Mouse (Mus musculus): ENCODE measurements at regions not wholly inside any gene's neighbourhood (a gene's known extent, or its start where the extent isn't known, plus 50 kb on each side); places are given as distances from the start of the nearest gene placed in this dataset.
A peak's percentile ranks its signal among the peaks of the same experiment; 100 is the strongest.

DNA sequence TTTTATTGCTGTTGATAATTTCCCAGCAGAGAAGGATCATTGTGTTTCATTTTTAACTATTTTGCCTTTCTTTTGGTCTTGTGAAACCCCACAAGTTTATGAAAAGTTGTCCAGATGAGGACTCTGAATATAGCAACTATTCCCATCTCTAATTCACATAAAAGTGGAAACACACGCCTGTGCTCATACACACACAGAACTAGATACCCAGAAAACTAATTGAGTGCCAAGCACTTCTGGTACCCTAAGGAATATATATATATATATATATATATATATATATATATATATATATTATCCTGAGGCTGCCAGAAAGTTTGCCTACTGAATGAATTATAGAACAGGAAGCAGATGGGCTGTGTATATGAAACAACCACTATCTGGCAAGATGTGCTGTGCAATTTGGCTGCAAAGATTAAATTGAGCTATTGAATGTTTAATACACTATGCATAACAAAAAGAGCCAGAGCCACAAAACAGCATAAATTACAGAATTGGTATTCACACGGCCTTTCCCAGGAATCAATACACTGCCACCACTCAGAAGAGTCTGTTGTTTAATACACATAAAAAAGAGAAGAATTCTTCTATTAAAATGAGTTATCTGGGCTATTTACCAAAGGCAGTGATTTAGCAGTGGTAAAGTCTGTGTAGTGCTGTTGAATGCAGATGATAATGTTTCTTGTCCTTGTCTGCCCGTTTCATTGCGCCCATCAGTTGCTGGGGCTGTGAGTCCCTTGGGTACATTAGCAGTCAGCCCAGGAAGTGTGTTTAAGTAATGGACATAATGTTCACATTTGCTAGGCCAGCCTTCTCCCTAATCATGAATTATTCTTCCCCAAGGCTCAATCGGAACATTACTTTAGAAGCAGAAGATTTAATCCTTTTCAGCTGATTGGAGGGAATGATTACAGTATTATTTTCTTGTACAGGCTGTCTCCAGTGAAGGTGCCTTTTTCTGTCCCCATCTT, 82.3 kb upstream of the Gm11232 start:
- no peak overlapping the region for H3K4me2 ChIP-seq (replicated peaks; ENCODE audit: low read depth, low read length)
- WGBS = 66% methylated on average over 5 of the region's 5 CpGs
- no peaks in the 10 kb centered on the region for H3K27me3 ChIP-seq (ENCODE audit: control insufficient read depth, insufficient read depth, low read length)
- no peaks in the 10 kb centered on the region for H3K9me3 ChIP-seq (ENCODE audit: control insufficient read depth, low read length)
- no peak overlapping the region for H3K4me3 ChIP-seq (ENCODE audit: low read depth, low read length)
- H3K4me1 ChIP-seq (replicated peaks; ENCODE audit: control insufficient read depth, insufficient read depth, low read length) = no peaks in the 10 kb centered on the region
- no peak overlapping the region for H3K27ac ChIP-seq (ENCODE audit: low read depth, low read length)
- H3K36me3 ChIP-seq (ENCODE audit: control insufficient read depth, insufficient read depth, low read length) = no peaks in the 10 kb centered on the region
- peak; percentile 84 for ATAC-seq (ENCODE audit: low FRiP score)
- peak; percentile 11 for DNase-seq (ENCODE audit: low spot score)
- H3K9ac ChIP-seq (ENCODE audit: low read depth, low read length) = no peak overlapping the region

DNA sequence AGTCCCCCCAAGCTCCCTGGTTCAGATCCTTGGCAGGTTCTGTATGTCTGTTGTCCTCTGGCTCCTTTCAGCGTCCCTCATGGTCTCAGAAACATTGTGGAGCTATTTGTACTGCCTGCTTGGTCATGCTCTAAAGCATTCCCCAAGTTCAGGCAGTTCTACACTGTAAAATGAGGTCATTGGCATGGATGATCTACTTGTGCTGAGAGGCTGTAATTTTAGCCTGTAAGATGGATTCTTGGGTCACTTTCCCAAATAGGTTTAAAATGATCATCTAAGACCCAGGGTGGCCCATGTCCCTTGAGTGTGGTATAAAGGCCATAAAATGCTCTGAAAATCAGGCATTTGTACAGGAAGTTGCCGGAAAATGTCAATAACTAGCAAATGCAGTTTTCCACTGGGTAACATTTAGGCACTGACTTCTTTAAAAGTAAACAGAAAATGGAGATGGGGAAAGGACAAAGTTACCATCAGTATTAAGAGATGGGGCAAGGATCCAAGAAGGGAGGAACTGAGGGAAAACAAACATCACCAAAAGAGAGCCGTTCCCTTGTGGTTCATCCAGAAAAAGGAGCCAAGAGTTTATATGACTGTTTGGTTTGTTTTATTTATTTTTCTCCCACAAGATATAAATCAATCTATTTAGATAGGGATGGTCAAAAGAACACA, 81.5 kb upstream of the Gm11232 start:
- no peaks in the 10 kb centered on the region for H3K36me3 ChIP-seq (ENCODE audit: control insufficient read depth, insufficient read depth, low read length)
- no peak overlapping the region for H3K4me2 ChIP-seq (replicated peaks; ENCODE audit: low read depth, low read length)
- WGBS = 84% methylated on average over 3 of the region's 3 CpGs
- H3K4me1 ChIP-seq (replicated peaks; ENCODE audit: control insufficient read depth, insufficient read depth, low read length) = no peaks in the 10 kb centered on the region
- no peak overlapping the region for H3K4me3 ChIP-seq (ENCODE audit: low read depth, low read length)
- ATAC-seq (ENCODE audit: low FRiP score) = no peak
- no peak overlapping the region for H3K27ac ChIP-seq (ENCODE audit: low read depth, low read length)
- H3K9ac ChIP-seq (ENCODE audit: low read depth, low read length) = no peak overlapping the region
- no peaks in the 10 kb centered on the region for H3K9me3 ChIP-seq (ENCODE audit: control insufficient read depth, low read length)
- H3K27me3 ChIP-seq (ENCODE audit: control insufficient read depth, insufficient read depth, low read length) = no peaks in the 10 kb centered on the region
- no peak for DNase-seq (ENCODE audit: low spot score)

DNA sequence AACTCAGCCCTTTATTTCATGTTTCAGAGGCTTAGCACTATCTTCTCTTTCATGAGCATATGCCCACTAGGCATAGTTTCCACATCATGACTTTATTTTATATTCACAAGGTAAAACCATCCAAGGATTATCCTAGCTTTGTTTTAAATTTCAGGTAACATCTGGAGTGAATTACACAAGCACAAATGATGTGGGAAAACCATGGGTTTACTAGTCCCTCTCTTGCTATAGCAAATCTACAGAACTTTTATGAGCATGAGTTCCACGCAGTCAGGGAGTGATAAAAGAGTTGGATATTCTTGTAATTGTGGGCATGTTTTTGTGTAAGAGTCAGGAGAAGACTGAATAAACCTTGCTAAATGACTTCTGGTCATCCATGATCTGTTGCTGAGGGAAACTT, 78.0 kb upstream of the Gm11232 start:
- H3K4me1 ChIP-seq (replicated peaks; ENCODE audit: control insufficient read depth, insufficient read depth, low read length) = no peaks in the 10 kb centered on the region
- no peak overlapping the region for H3K9ac ChIP-seq (ENCODE audit: low read depth, low read length)
- ATAC-seq (ENCODE audit: low FRiP score) = no peak
- no peaks in the 10 kb centered on the region for H3K36me3 ChIP-seq (ENCODE audit: control insufficient read depth, insufficient read depth, low read length)
- DNase-seq (ENCODE audit: low spot score) = no peak
- no peak overlapping the region for H3K4me3 ChIP-seq (ENCODE audit: low read depth, low read length)
- no peaks in the 10 kb centered on the region for H3K27me3 ChIP-seq (ENCODE audit: control insufficient read depth, insufficient read depth, low read length)
- no peak overlapping the region for H3K27ac ChIP-seq (ENCODE audit: low read depth, low read length)
- no peaks in the 10 kb centered on the region for H3K9me3 ChIP-seq (ENCODE audit: control insufficient read depth, low read length)
- WGBS = 94% methylated on average over 1 of the region's 1 CpGs
- H3K4me2 ChIP-seq (replicated peaks; ENCODE audit: low read depth, low read length) = no peak overlapping the region

- no peaks in the 10 kb centered on the region for H3K36me3 ChIP-seq (ENCODE audit: control insufficient read depth, insufficient read depth, low read length)
- no peak overlapping the region for H3K4me2 ChIP-seq (replicated peaks; ENCODE audit: low read depth, low read length)
- ATAC-seq (ENCODE audit: low FRiP score) (peak; percentile 49; the same call in 1 of the 2 replicates), DNase-seq (ENCODE audit: low spot score) (no peak)
- no peaks in the 10 kb centered on the region for H3K27me3 ChIP-seq (ENCODE audit: control insufficient read depth, insufficient read depth, low read length)
- H3K4me3 ChIP-seq (ENCODE audit: low read depth, low read length) = no peak overlapping the region
- no peaks in the 10 kb centered on the region for H3K4me1 ChIP-seq (replicated peaks; ENCODE audit: control insufficient read depth, insufficient read depth, low read length)
- H3K9ac ChIP-seq (ENCODE audit: low read depth, low read length) = no peak overlapping the region
- H3K27ac ChIP-seq (ENCODE audit: low read depth, low read length) = 0 out of 2 replicates have a peak overlapping the region, but pooled peaks have one; percentile 56
- WGBS = 75% methylated on average over 4 of the region's 4 CpGs
- no peaks in the 10 kb centered on the region for H3K9me3 ChIP-seq (ENCODE audit: control insufficient read depth, low read length)
Measured at GRCm38 (mm10) chr4:71811444-71811843, 53.7 kb upstream of the Gm11232 start.

DNA sequence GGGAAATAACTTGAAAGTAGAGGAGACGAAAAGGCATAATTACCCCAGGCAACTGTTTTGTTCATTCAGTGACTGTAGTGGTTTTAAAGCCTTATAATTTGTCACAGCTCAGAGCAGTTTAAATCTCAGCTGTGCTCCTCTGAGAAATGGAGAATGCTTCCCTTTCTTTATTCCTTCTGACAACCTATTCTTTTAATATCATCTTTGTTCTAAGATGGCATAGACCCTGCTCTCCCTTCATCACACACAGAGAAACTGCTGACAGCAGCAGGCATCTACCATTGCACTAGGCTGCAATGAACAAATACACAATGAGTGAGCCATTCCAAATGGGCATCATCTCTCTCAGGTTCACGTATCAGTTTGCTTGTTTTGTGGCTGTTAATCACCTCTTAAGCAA, 50.5 kb upstream of the Gm11232 start:
- Histone ChIP-seq H3K4me1 (replicated peaks; ENCODE audit: control insufficient read depth, insufficient read depth, low read length) (no peaks in the 10 kb centered on the region), H3K4me3 (ENCODE audit: low read depth, low read length) (no peak overlapping the region), H3K4me2 (replicated peaks; ENCODE audit: low read depth, low read length) (no peak overlapping the region), H3K27ac (ENCODE audit: low read depth, low read length) (no peak overlapping the region), H3K27me3 (ENCODE audit: control insufficient read depth, insufficient read depth, low read length) (no peaks in the 10 kb centered on the region), H3K36me3 (ENCODE audit: control insufficient read depth, insufficient read depth, low read length) (no peaks in the 10 kb centered on the region), H3K9me3 (ENCODE audit: control insufficient read depth, low read length) (no peaks in the 10 kb centered on the region), H3K9ac (ENCODE audit: low read depth, low read length) (no peak overlapping the region)
- DNase-seq (ENCODE audit: low spot score) = no peak
- 53% methylated on average over 2 of the region's 2 CpGs for WGBS
- ATAC-seq (ENCODE audit: low FRiP score) = no peak

Data from hindbrain, embryonic 11.5 days (tissue).